Mouse (Mus musculus) cortical plate, adult 2 months (tissue): Measurements from ENCODE around the gene Dgcr6.

Source experiments
- CTCF ChIP-seq: fragments of 200-500 bp; IDR thresholded peaks from 2 replicates; pipeline ENCODE4 v1.5.1; 2011; ENCODE audit warnings: mild to moderate bottlenecking, control low read depth, low read length; ENCODE audit not compliant: insufficient read depth; ENCODE audit errors: extremely low read depth
- POLR2A ChIP-seq: fragments of 200-500 bp; IDR thresholded peaks from 2 replicates; pipeline ENCODE4 v1.6.1; 2011; ENCODE audit warnings: mild to moderate bottlenecking, low read length, control low read depth; ENCODE audit not compliant: insufficient read depth; ENCODE audit errors: extremely low read depth

- no peak for TF ChIP-seq POLR2A
- TF ChIP-seq CTCF = no peak
These were observed 338 bp upstream of the Dgcr6 start for GRCm38 (mm10) chr16:18052322-18052721.
